8 mouse cellular contexts compared by ENCODE assay signal in genomic region chr7:34806307-34806706, GRCm38 (mm10). TPM values are rescaled to one million over a fixed set of nuclear protein-coding genes. Genes with fewer than 3 reads are reported as not detected.
DNase-seq lines count a peak whose midpoint lies in the region; ATAC-seq lines count a peak whose summit lies in the region.

No protein-coding gene starts in this region.

- H3K27me3 ChIP-seq in midbrain, embryonic 15.5 days (replicated peaks): peaks cover 12% of the 10 kb centered on the region

- no peak overlapping the region for H3K4me3 ChIP-seq in midbrain, embryonic 15.5 days

- no peak overlapping the region for H3K4me2 ChIP-seq in midbrain, embryonic 15.5 days

- no peaks in the 10 kb centered on the region for H3K9me3 ChIP-seq in midbrain, embryonic 15.5 days

- ATAC-seq in midbrain, embryonic 15.5 days (replicated peaks): no peak

- 71% methylated on average over 6 of the region's 6 CpGs for WGBS in midbrain, embryonic 15.5 days

- DNase-seq in left cerebral cortex, adult 18-20 months (ENCODE audit: low spot score in 2 of 2): peak; percentile 57 to 59
- DNase-seq in left cerebral cortex, adult 11 months (ENCODE audit: low spot score): no peak
- DNase-seq in adrenal gland, postnatal 4 days (ENCODE audit: low spot score in 2 of 2): peak; percentile 32 to 59
- DNase-seq in heart, adult 8-10 months (ENCODE audit: low spot score): peak; percentile 51
- DNase-seq in kidney, postnatal 4 days: peak; percentile 26 to 49
- no peak for DNase-seq in thymus, postnatal 36 days
- no peak for DNase-seq in B cell, adult 2 months

- H3K36me3 ChIP-seq in midbrain, embryonic 15.5 days (replicated peaks): no peaks in the 10 kb centered on the region

- H3K27ac ChIP-seq in midbrain, embryonic 15.5 days: no peak overlapping the region

- no peak overlapping the region for H3K9ac ChIP-seq in midbrain, embryonic 15.5 days

- H3K4me1 ChIP-seq in midbrain, embryonic 15.5 days: peaks cover 34% of the 10 kb centered on the region

RNA-seq across cellular contexts. Expression of gene Chst8, which starts 6.2 kb away (rescaled TPM):
- total RNA-seq in left cerebral cortex, adult 18-20 months (2021): 10 to 100 TPM; 22.4 to 27.9 TPM
- 10 to 100 TPM in 1 of 2 experiments, 1 to 10 TPM in 1; 8.5 to 14.8 TPM for total RNA-seq in adrenal gland, postnatal 4 days (2021)
- not detected for total RNA-seq in heart, adult 8-10 months (2022)
- 17.1 TPM in 2 replicates for polyA plus RNA-seq in midbrain, embryonic 15.5 days (2015; fragmentation: Nextera tagmentation; extraction: Ambion mirVana)

Comparison
In these comparisons a context has a peak if more than half of its experiments do, and no peak if none do; other contexts are left out.
1. DNase-seq: peak in left cerebral cortex, adult 18-20 months (2 of 2), adrenal gland, postnatal 4 days (2 of 2), heart, adult 8-10 months (single experiment) and kidney, postnatal 4 days (2 of 2); none in left cerebral cortex, adult 11 months (single experiment), thymus, postnatal 36 days (0 of 2) and B cell, adult 2 months (0 of 2).
2. RNA of gene Chst8, which starts 6.2 kb away (total RNA-seq): 22.4 to 27.9 TPM in left cerebral cortex, adult 18-20 months and 8.5 to 14.8 TPM in adrenal gland, postnatal 4 days; not detected in heart, adult 8-10 months; every median in the first group is over 4 times any median in the second.